Mouse (Mus musculus) CH12F3 (cell line): ENCODE measurements around the gene Rpa2.
"Not testable (repeated sequence)": the region's sequence is repeated elsewhere in the genome, so short reads cannot be mapped to it uniquely, and the experiment has no call there.

Experiments
- in situ Hi-C: fragments of 300-500 bp; cut with MboI; formaldehyde crosslinking; loops from 2 replicates; pipeline ENCODE4 v1.14.3; 2020; ENCODE audit warnings: low sequenced_read_pairs

Gene Rpa2

GRCm38 (mm10) chr4:132767914-132768876 lies at the start of gene Rpa2:
Rpa2 (plus strand) TSS chr4:132768332.
- in situ Hi-C loops: no loop called here

- in situ Hi-C loops: no loop called here
These were observed 39.9 kb upstream of the Rpa2 start for GRCm38 (mm10) chr4:132728233-132728632.

GRCm38 (mm10) chr4:132731616-132732015 lies 36.5 kb upstream of the Rpa2 start:
- in situ Hi-C loops: no loop called here

- in situ Hi-C loops: no loop called here
These were observed 35.9 kb upstream of the Rpa2 start, which contains the start of gene Xkr8 for GRCm38 (mm10) chr4:132732148-132732684. Xkr8 (minus strand) TSS chr4:132732546.

- in situ Hi-C loops: no loop called here
These were observed 34.9 kb upstream of the Rpa2 start for GRCm38 (mm10) chr4:132733071-132733770.

- in situ Hi-C loops: no loop called here
These were observed 33.4 kb upstream of the Rpa2 start for GRCm38 (mm10) chr4:132734766-132735165.

GRCm38 (mm10) chr4:132735389-132735788 lies 32.7 kb upstream of the Rpa2 start:
- in situ Hi-C loops: no loop called here

- in situ Hi-C loops: no loop called here
These were observed 32.2 kb upstream of the Rpa2 start for GRCm38 (mm10) chr4:132735894-132736293.

- in situ Hi-C loops: not testable (repeated sequence)
These were observed 31.0 kb upstream of the Rpa2 start for GRCm38 (mm10) chr4:132737154-132737553.

- in situ Hi-C loops: no loop called here
These were observed 26.6 kb upstream of the Rpa2 start for GRCm38 (mm10) chr4:132741491-132741890.

- in situ Hi-C loops: no loop called here
These were observed 23.9 kb upstream of the Rpa2 start for GRCm38 (mm10) chr4:132743992-132744911.

- in situ Hi-C loops: no loop called here
These were observed 21.1 kb upstream of the Rpa2 start for GRCm38 (mm10) chr4:132746911-132747517.

GRCm38 (mm10) chr4:132747664-132748259 lies 20.4 kb upstream of the Rpa2 start:
- in situ Hi-C loops: no loop called here

- in situ Hi-C loops: no loop called here
These were observed 19.4 kb upstream of the Rpa2 start for GRCm38 (mm10) chr4:132748778-132749177.

- in situ Hi-C loops: no loop called here
These were observed 18.7 kb upstream of the Rpa2 start for GRCm38 (mm10) chr4:132749258-132749982.

- in situ Hi-C loops: no loop called here
These were observed 15.1 kb upstream of the Rpa2 start for GRCm38 (mm10) chr4:132752992-132753391.

- in situ Hi-C loops: no loop called here
These were observed 11.2 kb upstream of the Rpa2 start, which contains the start of gene Smpdl3b for GRCm38 (mm10) chr4:132756974-132757373. Smpdl3b (minus strand) TSS chr4:132757252.

GRCm38 (mm10) chr4:132757633-132758351 lies 10.3 kb upstream of the Rpa2 start:
- in situ Hi-C loops: no loop called here
